Mouse (Mus musculus) urinary bladder, adult 2 months (tissue): ENCODE results near the gene Ifna6. TPM values are rescaled to one million over a fixed set of nuclear protein-coding genes. Genes with fewer than 3 reads are reported as not detected.
A peak's percentile ranks its signal among the peaks of the same experiment; 100 is the strongest.

Experiments used
- DNase-seq: peaks from one replicate; pipeline ENCODE4 v3.0.0; 2022; ENCODE audit warnings: low spot score
- polyA plus RNA-seq: library from polyadenylated mRNA; depleted of rRNA; stranded (reverse); fragments of >200 nt; gene quantifications from 2 replicates; pipeline ENCODE4 v1.2.3, GENCODE M21; 2012; rRNA removed

The Ifna6 gene
- polyA plus RNA-seq, 1 experiment = not detected

DNA sequence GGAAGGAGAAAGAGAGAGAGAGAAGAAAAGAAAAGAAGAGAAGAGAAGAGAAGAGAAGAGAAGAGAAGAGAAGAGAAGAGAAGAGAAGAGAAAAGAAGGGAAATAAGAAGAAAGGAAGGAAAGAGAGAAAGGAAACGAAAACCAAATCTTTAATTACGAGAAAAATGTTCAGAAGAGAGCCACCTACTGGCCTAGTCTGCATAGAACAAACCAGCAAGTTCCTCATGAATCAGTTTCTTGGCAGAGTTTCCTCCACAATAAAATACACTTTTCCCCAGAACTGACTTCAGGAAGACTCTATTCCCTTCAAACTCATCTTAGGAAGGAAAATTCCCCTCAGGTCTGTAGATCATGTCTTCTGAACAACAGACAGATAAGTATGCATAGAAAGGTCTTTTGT, 18.1 kb downstream of the Ifna6 start:
- DNase-seq = no peak

- DNase-seq = no peak
These were observed 22.5 kb downstream of the Ifna6 start, which contains the start of gene Ifna1 for GRCm38 (mm10) chr4:88849698-88850097. Gene Ifna1 (plus strand): TSS chr4:88850087.

GRCm38 (mm10) chr4:88851026-88851763, 24.0 kb downstream of the Ifna6 start:
- no peak for DNase-seq

GRCm38 (mm10) chr4:88859214-88859613, 32.0 kb downstream of the Ifna6 start:
- no peak for DNase-seq

- no peak for DNase-seq
These were observed 36.1 kb downstream of the Ifna6 start for GRCm38 (mm10) chr4:88863309-88863708.

- no peak for DNase-seq
These were observed 37.4 kb downstream of the Ifna6 start for GRCm38 (mm10) chr4:88864599-88864998.

DNA sequence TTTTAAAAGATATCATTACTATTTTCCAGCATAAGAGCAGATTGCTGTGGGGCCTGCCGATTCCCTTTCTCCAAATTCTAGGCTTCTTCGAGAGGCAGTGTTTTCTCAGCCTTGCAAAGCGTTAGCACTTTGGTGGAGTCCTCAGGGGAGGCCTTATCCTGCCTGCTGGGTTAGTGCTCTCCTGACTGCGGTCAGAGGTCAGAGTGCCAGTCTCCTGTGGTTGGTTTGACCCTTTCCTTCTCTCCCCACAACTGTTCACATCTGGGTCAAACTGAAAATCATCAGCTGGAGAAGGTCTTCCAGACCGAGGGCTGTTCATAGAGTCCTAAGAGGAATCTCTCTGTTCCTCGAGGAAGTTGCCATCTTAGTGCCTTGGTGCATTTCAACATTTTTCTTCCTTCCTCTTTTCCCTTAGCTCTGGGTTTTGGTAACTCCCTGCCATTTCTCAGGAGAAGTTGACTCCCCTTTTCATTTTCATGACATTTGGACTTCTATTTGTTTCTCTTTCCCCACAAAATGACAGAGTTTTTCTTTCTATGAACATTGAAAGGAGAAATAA, 37.9 kb downstream of the Ifna6 start:
- DNase-seq = no peak

GRCm38 (mm10) chr4:88867366-88867925, 40.2 kb downstream of the Ifna6 start:
- peak; percentile 48 for DNase-seq

GRCm38 (mm10) chr4:88867926-88868911, 41.0 kb downstream of the Ifna6 start:
- peak; percentile 29 for DNase-seq

DNA sequence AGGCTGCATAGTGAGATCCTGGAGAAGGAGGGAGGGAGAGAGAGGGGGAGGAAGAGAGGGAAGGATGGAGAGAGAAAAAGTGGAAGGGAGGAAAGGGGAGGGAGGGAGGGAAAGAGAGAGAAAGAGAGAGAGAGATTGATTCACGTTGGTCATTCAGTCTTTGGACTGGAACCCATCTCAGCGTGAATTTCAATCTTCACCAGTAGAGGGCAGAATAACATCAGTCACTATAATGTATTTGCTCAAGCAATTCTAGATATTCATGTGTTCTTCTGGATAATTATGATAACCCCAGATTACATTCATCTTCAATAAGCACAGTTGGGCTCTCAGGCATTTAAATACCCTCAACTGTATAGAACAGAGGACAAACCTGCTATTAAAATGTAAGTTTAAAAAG, 45.5 kb downstream of the Ifna6 start:
- no peak for DNase-seq

- no peak for DNase-seq
These were observed 48.3 kb downstream of the Ifna6 start for GRCm38 (mm10) chr4:88875435-88876095.

- no peak for DNase-seq
These were observed 49.3 kb downstream of the Ifna6 start for GRCm38 (mm10) chr4:88876520-88876919.

Other genes starting within 250 kb of the Ifna6 start
- gene Ifna9, start 235.0 kb upstream of the Ifna6 start, polyA plus RNA-seq = not detected in 2 replicates
- not detected in 2 replicates for gene Ifna12, start 224.0 kb upstream of the Ifna6 start, polyA plus RNA-seq
- not detected in 2 replicates for gene C87499, start 193.0 kb upstream of the Ifna6 start, polyA plus RNA-seq
- not detected in 2 replicates for gene Ifna13, start 183.0 kb upstream of the Ifna6 start, polyA plus RNA-seq
- gene Ifna16, start 150.5 kb upstream of the Ifna6 start, polyA plus RNA-seq = not detected in 2 replicates
- not detected in 2 replicates for gene Ifna2, start 143.5 kb upstream of the Ifna6 start, polyA plus RNA-seq
- gene Ifnab, start 136.1 kb upstream of the Ifna6 start, polyA plus RNA-seq = not detected in 2 replicates
- gene Gm26566, start 105.6 kb upstream of the Ifna6 start, polyA plus RNA-seq = 0.25 and 0.66 TPM in 2 replicates
- 40.0 and 42.0 TPM in 2 replicates for gene Klhl9, start 105.0 kb upstream of the Ifna6 start, polyA plus RNA-seq
- gene Gm13271, start 72.5 kb upstream of the Ifna6 start, polyA plus RNA-seq = not detected in 2 replicates
- 0.04 and 0.10 TPM in 2 replicates for gene Gm13283, start 67.3 kb upstream of the Ifna6 start, polyA plus RNA-seq
- gene Gm13290, start 53.6 kb upstream of the Ifna6 start, polyA plus RNA-seq = 0.07 TPM in 1 of 2 replicates, not detected in the other
- gene Gm13289, start 50.5 kb upstream of the Ifna6 start, polyA plus RNA-seq = not detected in 2 replicates
- gene Gm13272, start 47.6 kb upstream of the Ifna6 start, polyA plus RNA-seq = not detected in 2 replicates
- gene Ifnz, start 45.3 kb upstream of the Ifna6 start, polyA plus RNA-seq = 0.12 TPM in 1 of 2 replicates, not detected in the other
- gene Gm13276, start 41.7 kb upstream of the Ifna6 start, polyA plus RNA-seq = not detected in 2 replicates
- gene Gm13277, start 38.8 kb upstream of the Ifna6 start, polyA plus RNA-seq = not detected in 2 replicates
- gene Gm13278, start 35.9 kb upstream of the Ifna6 start, polyA plus RNA-seq = not detected in 2 replicates
- gene Gm13275, start 32.9 kb upstream of the Ifna6 start, polyA plus RNA-seq = not detected in 2 replicates
- not detected in 2 replicates for gene Gm13279, start 30.0 kb upstream of the Ifna6 start, polyA plus RNA-seq
- gene Gm13285, start 27.8 kb upstream of the Ifna6 start, polyA plus RNA-seq = 0.07 TPM in 1 of 2 replicates, not detected in the other
- 0.15 TPM in 1 of 2 replicates, not detected in the other for gene Gm13287, start 24.2 kb upstream of the Ifna6 start, polyA plus RNA-seq
- 0.01 TPM in 1 of 2 replicates, not detected in the other for gene Gm13288, start 21.9 kb upstream of the Ifna6 start, polyA plus RNA-seq
- gene Ifna7, start 11.2 kb upstream of the Ifna6 start, polyA plus RNA-seq = not detected in 2 replicates
- not detected in 2 replicates for gene Ifna11, start 7.5 kb upstream of the Ifna6 start, polyA plus RNA-seq
- not detected in 2 replicates for gene Ifna5, start 8.1 kb downstream of the Ifna6 start, polyA plus RNA-seq
- not detected in 2 replicates for gene Ifna4, start 14.4 kb downstream of the Ifna6 start, polyA plus RNA-seq
- gene Ifna1, start 22.7 kb downstream of the Ifna6 start, polyA plus RNA-seq = not detected in 2 replicates
- 0.48 and 0.80 TPM in 2 replicates for gene Ifne, start 52.8 kb downstream of the Ifna6 start, polyA plus RNA-seq